Mouse (Mus musculus): ENCODE data around the gene Nol8.

DNA sequence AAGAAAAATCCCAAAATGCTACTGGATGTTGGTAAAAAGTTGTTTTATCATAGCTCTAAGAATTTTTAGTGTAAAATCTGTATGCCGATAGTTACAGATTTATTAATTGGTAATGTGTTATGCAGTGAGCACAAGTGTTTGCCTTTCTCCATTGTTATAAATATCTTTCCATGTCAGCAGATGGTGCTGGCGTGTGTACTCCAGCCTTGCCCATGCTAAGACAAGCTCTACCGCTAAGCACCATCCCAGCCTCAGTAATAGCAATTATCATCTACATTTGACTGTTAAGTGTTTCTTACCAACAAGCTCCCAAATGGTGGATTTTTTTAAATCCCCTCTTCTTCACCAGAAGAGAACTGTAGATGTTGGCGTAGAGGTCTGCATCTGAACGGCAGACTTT lies 38.2 kb downstream of the Nol8 start:
- TF ChIP-seq MAFK (IDR thresholded peaks at IDR 0.05; ENCODE audit: insufficient read depth, low read depth, low read length): no peak
- no peak for TF ChIP-seq CHD2 (IDR thresholded peaks at IDR 0.05; ENCODE audit: low read depth, low read length)
- TF ChIP-seq ZNF384 (IDR thresholded peaks at IDR 0.05; ENCODE audit: low read depth, low read length): no peak
- TF ChIP-seq ZC3H11A (IDR thresholded peaks at IDR 0.05; ENCODE audit: borderline replicate concordance, low read depth, low read length): no peak
